Mouse (Mus musculus): ENCODE measurements around the gene Pnpla5. TPM values are rescaled to one million over a fixed set of nuclear protein-coding genes. Genes with fewer than 3 reads are reported as not detected.

Gene Pnpla5
- polyA plus RNA-seq, 2 experiments = not detected

DNA sequence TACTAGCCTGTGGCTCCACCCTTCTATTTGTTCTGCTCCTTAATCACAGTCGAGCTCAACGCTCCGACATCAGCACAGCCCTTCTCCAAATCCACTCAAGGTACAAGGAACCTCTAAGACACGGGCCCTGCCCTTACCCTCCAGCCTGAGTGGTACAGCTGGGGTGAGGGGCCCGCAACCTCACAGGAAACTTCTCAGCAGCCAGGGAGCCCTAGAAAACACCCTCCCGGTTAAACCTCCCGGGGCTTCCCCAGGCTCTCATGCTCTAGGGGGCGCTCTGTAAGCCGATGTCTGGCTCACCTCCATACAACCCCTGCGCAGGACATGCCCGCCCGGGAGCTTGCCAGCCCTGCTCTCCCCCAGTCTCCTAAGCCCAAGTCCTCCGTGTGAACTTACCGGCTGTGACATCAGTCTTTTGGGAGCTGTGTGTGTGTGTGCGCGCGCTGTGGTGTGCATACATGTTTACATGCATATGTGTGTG lies 48.2 kb downstream of the Pnpla5 start:
- Histone ChIP-seq H3K4me3 (replicated peaks; ENCODE audit: low read length) (no peak overlapping the region), H3K9ac (ENCODE audit: low read depth, low read length, severe bottlenecking) (no peak overlapping the region), H3K9me3 (ENCODE audit: control insufficient read depth, low read length) (no peaks in the 10 kb centered on the region), H3K27me3 (ENCODE audit: control insufficient read depth, insufficient read depth, low read length) (peaks cover 9% of the 10 kb centered on the region; the same call in 1 of the 2 replicates), H3K4me2 (replicated peaks; ENCODE audit: low read depth, low read length, severe bottlenecking) (no peak overlapping the region), H3K4me1 (ENCODE audit: control insufficient read depth, insufficient read depth, low read length) (no peaks in the 10 kb centered on the region), H3K36me3 (ENCODE audit: control insufficient read depth, insufficient read depth, low read length) (no peaks in the 10 kb centered on the region), H3K27ac (replicated peaks; ENCODE audit: low read depth, low read length) (no peak overlapping the region)
- ATAC-seq (ENCODE audit: low FRiP score, low read depth) (no peak), DNase-seq (ENCODE audit: low spot score) (no peak)
- 16% methylated on average over 17 of the region's 17 CpGs for WGBS
- no peak for TF ChIP-seq POLR2A (IDR thresholded peaks at IDR 0.05; ENCODE audit: borderline replicate concordance, extremely low read depth, insufficient read depth, insufficient read length)

DNA sequence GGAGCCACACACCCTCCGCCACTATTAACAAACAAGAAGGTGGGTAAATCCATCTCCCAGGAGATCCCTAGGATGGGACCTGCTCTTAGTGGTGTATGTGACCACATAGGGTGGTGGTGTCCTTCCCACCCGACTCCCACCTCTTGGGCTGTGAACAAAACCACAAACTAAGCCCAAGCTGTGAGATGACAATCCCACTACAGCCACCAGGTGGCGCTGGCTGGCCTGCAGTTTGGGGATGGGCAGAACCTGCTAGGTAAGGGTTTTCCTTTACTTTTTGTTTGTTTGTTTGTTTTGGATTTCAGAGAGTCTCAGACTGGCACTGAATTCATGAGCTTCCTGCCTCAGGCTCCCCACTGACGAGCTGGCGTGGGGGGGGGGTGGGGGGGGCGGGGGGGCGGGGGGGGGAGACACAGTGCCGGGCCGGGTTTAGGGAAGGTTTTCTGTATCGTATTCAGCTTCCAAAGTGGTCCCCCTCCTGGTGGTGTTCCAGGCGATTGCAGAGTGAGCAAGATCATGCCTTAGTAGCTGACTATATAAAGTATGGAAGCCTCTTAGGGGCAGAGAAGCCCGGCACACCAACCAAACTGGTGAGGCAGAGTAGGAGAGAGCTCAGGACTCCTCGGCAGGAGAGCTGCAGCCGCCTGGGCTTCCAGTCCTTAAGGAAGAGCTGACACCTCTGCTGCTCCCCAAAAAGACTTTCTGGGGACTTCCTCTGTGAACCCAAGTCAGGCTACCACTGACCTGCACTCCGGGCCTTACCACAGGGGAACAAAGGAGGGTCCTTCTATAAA lies 48.9 kb downstream of the Pnpla5 start:
- Histone ChIP-seq H3K4me1 (ENCODE audit: control insufficient read depth, insufficient read depth, low read length) (no peaks in the 10 kb centered on the region), H3K9me3 (ENCODE audit: control insufficient read depth, low read length) (no peaks in the 10 kb centered on the region), H3K4me2 (replicated peaks; ENCODE audit: low read depth, low read length, severe bottlenecking) (no peak overlapping the region), H3K27me3 (ENCODE audit: control insufficient read depth, insufficient read depth, low read length) (peaks cover 15% of the 10 kb centered on the region), H3K27ac (replicated peaks; ENCODE audit: low read depth, low read length) (no peak overlapping the region), H3K4me3 (replicated peaks; ENCODE audit: low read length) (no peak overlapping the region), H3K36me3 (ENCODE audit: control insufficient read depth, insufficient read depth, low read length) (no peaks in the 10 kb centered on the region), H3K9ac (ENCODE audit: low read depth, low read length, severe bottlenecking) (no peak overlapping the region)
- TF ChIP-seq POLR2A (IDR thresholded peaks at IDR 0.05; ENCODE audit: borderline replicate concordance, extremely low read depth, insufficient read depth, insufficient read length) = no peak
- WGBS = 8% methylated on average over 13 of the region's 15 CpGs
- ATAC-seq (ENCODE audit: low FRiP score, low read depth) (no peak), DNase-seq (ENCODE audit: low spot score) (peak; percentile 52)

DNA sequence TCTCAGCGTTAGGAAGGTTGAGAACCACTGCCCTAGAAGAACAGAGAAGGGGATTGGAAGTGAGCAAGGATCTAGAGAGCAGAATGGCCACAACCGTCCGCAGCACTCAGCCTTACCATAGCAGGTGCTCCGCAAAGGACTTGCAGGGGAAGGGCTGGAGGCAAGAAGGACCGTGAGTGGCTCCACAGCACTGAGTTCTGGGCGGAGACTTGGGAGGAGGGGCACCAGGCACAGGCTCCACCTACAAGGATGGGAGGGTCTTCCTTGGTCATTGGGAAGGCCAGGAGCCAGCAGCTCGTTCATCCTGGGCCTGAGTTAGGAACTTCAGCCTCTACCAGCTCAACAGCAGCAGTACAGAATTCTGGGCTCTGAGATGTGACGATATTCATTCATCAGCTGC lies 49.9 kb downstream of the Pnpla5 start:
- TF ChIP-seq POLR2A (IDR thresholded peaks at IDR 0.05; ENCODE audit: borderline replicate concordance, extremely low read depth, insufficient read depth, insufficient read length) = no peak
- no peaks in the 10 kb centered on the region for H3K36me3 ChIP-seq (ENCODE audit: control insufficient read depth, insufficient read depth, low read length)
- H3K4me1 ChIP-seq (ENCODE audit: control insufficient read depth, insufficient read depth, low read length) = no peaks in the 10 kb centered on the region
- no peak overlapping the region for H3K4me2 ChIP-seq (replicated peaks; ENCODE audit: low read depth, low read length, severe bottlenecking)
- no peak overlapping the region for H3K27ac ChIP-seq (replicated peaks; ENCODE audit: low read depth, low read length)
- DNase-seq (ENCODE audit: low spot score) (no peak), ATAC-seq (ENCODE audit: low FRiP score, low read depth) (no peak)
- WGBS = 15% methylated on average over 8 of the region's 8 CpGs
- H3K27me3 ChIP-seq (ENCODE audit: control insufficient read depth, insufficient read depth, low read length) = peaks cover 22% of the 10 kb centered on the region
- H3K4me3 ChIP-seq (replicated peaks; ENCODE audit: low read length) = no peak overlapping the region
- no peak overlapping the region for H3K9ac ChIP-seq (ENCODE audit: low read depth, low read length, severe bottlenecking)
- no peaks in the 10 kb centered on the region for H3K9me3 ChIP-seq (ENCODE audit: control insufficient read depth, low read length)

DNA sequence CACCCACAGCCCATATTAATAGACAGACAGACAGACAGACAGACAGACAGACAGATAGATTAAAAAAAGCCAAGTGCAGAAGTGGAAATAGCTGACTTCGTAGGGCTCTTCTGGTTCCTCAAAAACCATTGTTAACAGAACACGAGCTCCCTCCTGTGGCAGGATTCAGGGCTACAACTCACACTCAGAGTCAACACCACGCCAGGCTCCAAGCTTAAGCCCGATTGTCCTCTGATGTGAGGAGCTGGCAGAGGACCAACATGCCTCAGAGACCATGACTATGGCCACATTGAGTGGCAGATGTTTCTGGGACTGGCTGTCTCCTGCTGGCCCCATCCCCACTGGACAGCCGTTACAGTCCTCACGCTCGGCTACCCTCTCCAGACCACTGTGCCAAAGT lies 50.7 kb downstream of the Pnpla5 start:
- ATAC-seq (ENCODE audit: low FRiP score, low read depth) = no peak
- H3K4me3 ChIP-seq (replicated peaks; ENCODE audit: low read length) = no peak overlapping the region
- H3K4me2 ChIP-seq (replicated peaks; ENCODE audit: low read depth, low read length, severe bottlenecking) = no peak overlapping the region
- no peaks in the 10 kb centered on the region for H3K36me3 ChIP-seq (ENCODE audit: control insufficient read depth, insufficient read depth, low read length)
- 33% methylated on average over 7 of the region's 7 CpGs for WGBS
- H3K4me1 ChIP-seq (ENCODE audit: control insufficient read depth, insufficient read depth, low read length) = no peaks in the 10 kb centered on the region
- no peak for TF ChIP-seq POLR2A (IDR thresholded peaks at IDR 0.05; ENCODE audit: borderline replicate concordance, extremely low read depth, insufficient read depth, insufficient read length)
- no peaks in the 10 kb centered on the region for H3K9me3 ChIP-seq (ENCODE audit: control insufficient read depth, low read length)
- H3K9ac ChIP-seq (ENCODE audit: low read depth, low read length, severe bottlenecking) = no peak overlapping the region
- H3K27ac ChIP-seq (replicated peaks; ENCODE audit: low read depth, low read length) = no peak overlapping the region
- peaks cover 25% of the 10 kb centered on the region for H3K27me3 ChIP-seq (ENCODE audit: control insufficient read depth, insufficient read depth, low read length)
- no peak for DNase-seq (ENCODE audit: low spot score)

DNA sequence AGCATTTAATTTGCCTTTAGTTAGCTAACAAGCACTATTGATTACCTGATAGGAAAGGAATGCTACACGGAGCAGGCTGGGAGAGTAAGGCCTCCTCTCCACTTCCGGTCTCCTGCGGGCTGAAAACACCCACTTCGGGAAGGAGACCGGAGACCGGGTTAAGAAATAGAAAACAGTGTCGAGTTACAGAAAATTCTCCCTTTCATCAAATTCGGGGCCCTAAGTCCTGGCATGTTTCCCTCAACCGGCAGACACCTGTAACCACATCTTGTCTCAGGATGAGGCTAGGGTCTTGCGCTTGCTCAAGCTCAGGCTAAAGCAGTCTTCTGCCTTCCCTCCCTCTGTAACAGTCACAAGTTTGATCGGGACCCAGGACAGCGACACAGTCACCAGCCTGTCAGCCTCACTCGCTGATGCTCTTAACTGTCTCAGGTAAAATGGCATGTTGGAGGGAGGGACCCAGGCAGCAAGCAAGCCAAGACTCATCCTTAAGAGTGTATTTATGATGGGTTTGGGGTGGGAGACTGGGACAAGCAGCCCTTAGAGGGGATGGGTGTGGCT lies 52.8 kb downstream of the Pnpla5 start:
- H3K4me2 ChIP-seq (replicated peaks; ENCODE audit: low read depth, low read length, severe bottlenecking) = no peak overlapping the region
- H3K27me3 ChIP-seq (ENCODE audit: control insufficient read depth, insufficient read depth, low read length) = peaks cover 25% of the 10 kb centered on the region
- 2% methylated on average over 13 of the region's 13 CpGs for WGBS
- H3K36me3 ChIP-seq (ENCODE audit: control insufficient read depth, insufficient read depth, low read length) = no peaks in the 10 kb centered on the region
- no peaks in the 10 kb centered on the region for H3K4me1 ChIP-seq (ENCODE audit: control insufficient read depth, insufficient read depth, low read length)
- H3K9ac ChIP-seq (ENCODE audit: low read depth, low read length, severe bottlenecking) = no peak overlapping the region
- peaks cover 5% of the 10 kb centered on the region; the same call in 1 of the 2 replicates for H3K9me3 ChIP-seq (ENCODE audit: control insufficient read depth, low read length)
- H3K4me3 ChIP-seq (replicated peaks; ENCODE audit: low read length) = no peak overlapping the region
- ATAC-seq (ENCODE audit: low FRiP score, low read depth) (no peak), DNase-seq (ENCODE audit: low spot score) (no peak)
- TF ChIP-seq POLR2A (IDR thresholded peaks at IDR 0.05; ENCODE audit: borderline replicate concordance, extremely low read depth, insufficient read depth, insufficient read length) = no peak
- no peak overlapping the region for H3K27ac ChIP-seq (replicated peaks; ENCODE audit: low read depth, low read length)
